Mouse (Mus musculus) hindbrain, embryonic 14.5 days (tissue): ENCODE data around the gene Pgk1. TPM values are rescaled to one million over a fixed set of nuclear protein-coding genes. Genes with fewer than 3 reads are reported as not detected.
"Not testable (repeated sequence)": the region's sequence is repeated elsewhere in the genome, so short reads cannot be mapped to it uniquely, and the experiment has no call there.

Experiments
- ATAC-seq: fragments of 200-750 bp; cut with Nextera tagmentation; 2 replicates; pipeline ENCODE4 v1.8.0; 2017; ENCODE audit warnings: moderate number of reproducible peaks, mild to moderate bottlenecking, moderate TSS enrichment, moderate library complexity; ENCODE audit not compliant: low FRiP score
- DNase-seq: peaks from one replicate; pipeline ENCODE4 v3.0.0-alpha.2; 2015; ENCODE audit warnings: low spot score
- H3K27ac ChIP-seq: fragments of 300-500 bp; sonication (generic); 2 replicates; pipeline ENCODE4 v1.5.1; 2014; ENCODE audit warnings: mild to moderate bottlenecking, moderate library complexity
- H3K27me3 ChIP-seq: fragments of 300-500 bp; sonication (generic); 2 replicates; pipeline ENCODE4 v1.6.1; 2014; ENCODE audit warnings: mild to moderate bottlenecking, low read length, mixed read lengths; ENCODE audit not compliant: control insufficient read depth, insufficient read depth
- H3K36me3 ChIP-seq: fragments of 300-500 bp; sonication (generic); replicated peaks from 2 replicates; pipeline ENCODE4 v1.6.1; 2014; ENCODE audit not compliant: control insufficient read depth, insufficient read depth
- H3K4me1 ChIP-seq: fragments of 300-500 bp; sonication (generic); replicated peaks from 2 replicates; pipeline ENCODE4 v1.6.1; 2014; ENCODE audit warnings: antibody characterized with exemption, low read length, mixed read lengths; ENCODE audit not compliant: control insufficient read depth, insufficient read depth
- H3K4me2 ChIP-seq: fragments of 300-500 bp; sonication (generic); replicated peaks from 2 replicates; pipeline ENCODE4 v1.6.1; 2014; ENCODE audit warnings: mild to moderate bottlenecking, moderate library complexity
- H3K4me3 ChIP-seq: fragments of 300-500 bp; sonication (generic); replicated peaks from 2 replicates; pipeline ENCODE4 v1.5.1; 2014; ENCODE audit warnings: mild to moderate bottlenecking, low read length
- H3K9ac ChIP-seq: fragments of 300-500 bp; sonication (generic); 2 replicates; pipeline ENCODE4 v1.6.1; 2014
- H3K9me3 ChIP-seq: fragments of 300-500 bp; sonication (generic); 2 replicates; pipeline ENCODE4 v1.6.1; 2016; ENCODE audit warnings: low read length; ENCODE audit not compliant: control insufficient read depth
- WGBS: fragments of 180-500 bp; shearing (Covaris S2); extraction: QIAGEN DNeasy Blood & Tissue Kit; methylation state at CpG from one replicate; pipeline ENCODE4 v1.1.7; 2014; 5-methylcytosine and 5-hydroxymethylcytosine counted together
- polyA plus RNA-seq: library from polyadenylated mRNA; unstranded; fragments of >200 nt; fragmentation: Nextera tagmentation; extraction: Ambion mirVana; gene quantifications from 2 replicates; pipeline ENCODE4 v1.2.1, GENCODE M21; 2014

Gene Pgk1
- polyA plus RNA-seq, 1 experiment from 2014 or later = 278 TPM

DNA sequence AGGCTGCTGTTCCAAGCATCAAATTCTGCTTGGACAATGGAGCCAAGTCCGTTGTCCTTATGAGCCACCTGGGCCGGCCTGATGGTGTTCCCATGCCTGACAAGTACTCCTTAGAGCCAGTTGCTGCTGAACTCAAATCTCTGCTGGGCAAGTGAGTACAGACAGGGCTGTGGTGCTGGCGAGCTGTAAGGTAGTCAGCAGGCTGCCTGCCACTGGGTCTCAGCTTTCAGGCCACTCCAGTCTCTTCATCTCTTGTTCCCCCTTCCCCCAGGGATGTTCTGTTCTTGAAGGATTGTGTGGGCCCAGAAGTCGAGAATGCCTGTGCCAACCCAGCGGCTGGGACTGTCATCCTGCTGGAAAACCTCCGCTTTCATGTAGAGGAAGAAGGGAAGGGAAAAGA, 7.5 kb downstream of the Pgk1 start:
- H3K4me2 ChIP-seq, H3K27ac ChIP-seq, H3K4me3 ChIP-seq, H3K27me3 ChIP-seq, H3K9me3 ChIP-seq, DNase-seq, ATAC-seq, H3K9ac ChIP-seq, H3K4me1 ChIP-seq: not testable (repeated sequence)
- peaks cover 40% of the 10 kb centered on the region for H3K36me3 ChIP-seq
- WGBS = 87% methylated on average over 6 of the region's 6 CpGs

DNA sequence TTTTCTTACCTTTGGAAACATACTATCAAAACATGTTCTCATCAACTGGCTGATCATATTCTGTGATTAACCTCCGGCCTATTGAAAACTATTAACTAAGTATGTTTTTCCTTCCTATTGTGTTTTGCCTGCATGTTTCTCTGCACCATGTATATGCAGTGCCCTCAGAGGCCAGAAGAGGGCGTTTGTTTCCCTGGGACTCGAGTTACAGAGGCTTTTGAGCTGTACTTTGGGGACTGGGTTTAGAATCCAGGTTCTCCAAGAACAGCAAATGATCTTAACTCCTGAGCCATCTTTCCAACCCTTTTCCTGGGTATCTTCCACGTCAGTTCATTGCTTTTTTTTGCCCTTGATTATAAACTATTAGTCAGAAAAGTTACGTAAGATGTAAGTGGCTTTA, 10.4 kb downstream of the Pgk1 start:
- H3K4me1 ChIP-seq = no peaks in the 10 kb centered on the region
- no peaks in the 10 kb centered on the region for H3K9me3 ChIP-seq
- peaks cover 58% of the 10 kb centered on the region for H3K36me3 ChIP-seq
- DNase-seq = no peak
- no peak overlapping the region for H3K4me2 ChIP-seq
- no peaks in the 10 kb centered on the region for H3K27me3 ChIP-seq
- no peak overlapping the region for H3K27ac ChIP-seq
- 74% methylated on average over 5 of the region's 5 CpGs for WGBS
- no peak overlapping the region for H3K9ac ChIP-seq
- no peak overlapping the region for H3K4me3 ChIP-seq
- ATAC-seq = no peak

DNA sequence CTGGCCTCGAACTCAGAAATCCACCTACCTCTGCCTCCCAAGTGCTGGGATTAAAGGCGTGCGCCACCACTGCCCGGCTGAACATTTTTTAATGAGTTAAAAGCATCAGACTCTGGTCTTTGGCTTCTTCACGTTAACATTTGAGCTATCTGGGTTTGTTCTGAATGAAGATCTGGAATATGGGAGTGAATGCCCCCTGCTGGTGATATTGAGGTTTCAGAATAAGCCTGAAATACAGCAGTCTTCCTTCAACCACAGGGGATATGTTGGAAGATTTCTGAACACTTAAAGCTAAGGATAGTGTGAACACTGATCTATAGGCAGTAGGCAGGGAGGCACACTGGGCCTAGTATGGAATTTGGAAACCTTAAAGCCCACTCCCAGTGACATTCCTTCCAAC, 12.0 kb downstream of the Pgk1 start:
- H3K27me3 ChIP-seq = no peaks in the 10 kb centered on the region
- H3K27ac ChIP-seq = no peak overlapping the region
- no peak overlapping the region for H3K4me2 ChIP-seq
- ATAC-seq (no peak), DNase-seq (no peak)
- no peaks in the 10 kb centered on the region for H3K9me3 ChIP-seq
- WGBS = 85% methylated on average over 5 of the region's 5 CpGs
- no peaks in the 10 kb centered on the region for H3K4me1 ChIP-seq
- no peak overlapping the region for H3K9ac ChIP-seq
- no peak overlapping the region for H3K4me3 ChIP-seq
- H3K36me3 ChIP-seq = peaks cover 62% of the 10 kb centered on the region

DNA sequence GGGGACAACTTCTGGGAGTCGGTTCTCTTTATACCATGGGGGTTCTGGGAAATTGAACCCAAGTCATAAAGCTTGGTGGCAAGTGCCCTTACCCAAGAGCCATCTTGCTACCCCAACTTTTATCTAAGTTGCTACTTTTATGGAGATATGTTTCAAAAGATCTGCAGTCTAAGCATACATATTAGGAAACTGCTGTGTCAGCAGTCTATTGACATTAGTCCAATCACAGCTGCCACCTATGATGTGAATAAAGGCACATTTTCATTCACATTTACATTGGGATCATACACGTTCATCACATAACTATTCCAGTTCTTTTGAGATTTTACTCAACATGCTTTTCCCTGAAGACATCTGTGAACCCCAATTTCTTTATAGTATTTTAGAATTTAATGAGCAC, 22.2 kb downstream of the Pgk1 start:
- H3K9me3 ChIP-seq = no peaks in the 10 kb centered on the region
- no peak for DNase-seq
- no peak overlapping the region for H3K4me2 ChIP-seq
- no peaks in the 10 kb centered on the region for H3K27me3 ChIP-seq
- H3K27ac ChIP-seq = no peak overlapping the region
- WGBS = 81% methylated on average over 2 of the region's 2 CpGs
- H3K9ac ChIP-seq = no peak overlapping the region
- H3K4me1 ChIP-seq = no peaks in the 10 kb centered on the region
- no peak for ATAC-seq
- H3K4me3 ChIP-seq = no peak overlapping the region
- H3K36me3 ChIP-seq = peaks cover 15% of the 10 kb centered on the region; the same call in 1 of the 2 replicates

DNA sequence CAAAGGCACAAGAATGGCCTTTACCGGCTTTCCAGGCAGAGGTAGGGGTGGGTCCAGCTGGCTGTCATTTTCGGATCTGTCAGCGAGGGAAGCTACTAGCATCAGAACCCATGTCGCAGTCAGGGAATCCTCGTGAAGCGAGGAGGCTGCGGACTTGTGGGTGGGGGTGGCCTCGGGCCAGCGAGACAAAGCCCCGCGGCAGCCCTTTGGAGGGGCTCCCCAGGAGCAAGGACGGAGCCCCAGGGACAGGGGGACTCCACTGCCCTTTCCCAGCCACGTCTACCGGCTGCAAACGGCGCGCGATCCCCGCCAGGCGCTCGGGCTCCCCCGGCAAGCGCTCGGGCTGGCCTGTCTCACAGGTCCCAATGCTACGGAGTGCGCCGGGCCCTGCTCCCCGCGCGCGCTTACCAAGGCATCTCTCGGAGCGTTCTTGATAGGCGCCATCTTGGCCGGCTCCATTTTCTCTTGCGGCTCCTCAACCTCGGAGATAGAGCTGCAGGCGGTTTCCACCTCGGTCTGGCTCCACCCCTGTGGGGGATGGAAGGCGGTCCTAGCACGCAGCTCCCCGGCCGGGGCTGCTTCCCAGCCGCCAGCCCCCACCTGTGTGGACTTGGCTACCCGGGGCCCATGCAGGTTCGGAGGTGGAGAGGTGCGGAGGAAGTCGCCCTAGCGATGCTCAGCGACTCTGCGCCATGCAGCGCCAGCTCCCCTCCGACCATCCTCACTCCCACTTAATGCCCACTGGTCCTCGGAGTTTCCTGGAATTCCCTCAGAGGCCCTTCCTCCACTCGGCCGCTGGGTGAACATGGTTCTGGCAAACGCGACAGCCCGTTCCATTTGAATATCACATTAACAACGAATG, 32.5 kb downstream of the Pgk1 start:
- peak overlapping the region; percentile 66 for H3K4me3 ChIP-seq
- H3K9ac ChIP-seq = peak overlapping the region; percentile 84
- peak overlapping the region; percentile 92 for H3K27ac ChIP-seq
- H3K9me3 ChIP-seq = no peaks in the 10 kb centered on the region
- H3K36me3 ChIP-seq = no peaks in the 10 kb centered on the region
- no peaks in the 10 kb centered on the region for H3K27me3 ChIP-seq
- 19% methylated on average over 57 of the region's 60 CpGs for WGBS
- H3K4me1 ChIP-seq = no peaks in the 10 kb centered on the region
- DNase-seq (peak; percentile 57), ATAC-seq (peak; percentile 96)
- H3K4me2 ChIP-seq = peak overlapping the region; percentile 47

DNA sequence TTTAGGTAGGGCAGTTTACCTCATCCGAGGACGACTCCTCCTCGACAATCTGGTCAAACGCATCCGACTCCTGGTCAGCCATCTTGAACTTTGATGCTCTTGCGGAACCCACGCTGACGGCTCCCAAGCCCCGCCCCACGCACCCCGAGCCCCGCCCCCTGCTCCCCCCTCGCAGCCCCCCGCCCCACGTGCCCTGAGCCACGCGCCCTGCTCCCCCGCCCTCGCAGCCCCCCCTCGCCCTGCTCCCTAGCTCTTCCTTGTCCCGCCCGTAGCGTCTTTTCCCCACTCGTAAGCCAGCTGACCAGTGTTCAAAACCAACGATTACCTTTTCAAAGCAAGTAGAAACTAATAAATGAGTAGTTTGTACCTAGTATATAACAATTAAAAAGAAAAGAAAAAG, 34.2 kb downstream of the Pgk1 start, which contains the start of gene Taf9b:
Gene Taf9b (minus strand): TSS at position 101 of the 400 bp plus-strand sequence.
- no peaks in the 10 kb centered on the region for H3K27me3 ChIP-seq
- H3K4me2 ChIP-seq = peak within 1 kb of the TSS; percentile 47
- H3K9me3 ChIP-seq = no peaks in the 10 kb centered on the region
- H3K9ac ChIP-seq = no peak within 1 kb of the TSS
- H3K4me3 ChIP-seq = peak within 1 kb of the TSS; percentile 66
- no peaks in the 10 kb centered on the region for H3K4me1 ChIP-seq
- 88% methylated on average over 22 of the region's 25 CpGs for WGBS
- peak within 1 kb of the TSS; percentile 92; the same call in 1 of the 2 replicates for H3K27ac ChIP-seq
- no peak for ATAC-seq
- no peak for DNase-seq
- no peaks in the 10 kb centered on the region for H3K36me3 ChIP-seq

Other genes starting within 250 kb of the Pgk1 start
- gene Magt1, start 175.2 kb upstream of the Pgk1 start, polyA plus RNA-seq = 22.8 and 23.3 TPM in 2 replicates
- gene Cox7b, start 171.4 kb upstream of the Pgk1 start, polyA plus RNA-seq = 418 and 458 TPM in 2 replicates
- gene Atp7a, start 159.8 kb upstream of the Pgk1 start, polyA plus RNA-seq = 16.7 and 17.4 TPM in 2 replicates
- 0.34 and 0.48 TPM in 2 replicates for gene Tlr13, start 43.9 kb upstream of the Pgk1 start, polyA plus RNA-seq
- 21.3 and 23.5 TPM in 2 replicates for gene Taf9b, start 34.1 kb downstream of the Pgk1 start, polyA plus RNA-seq
- gene Fnd3c2, start 68.3 kb downstream of the Pgk1 start, polyA plus RNA-seq = not detected in 2 replicates